Mouse (Mus musculus) c-Kit-positive CD71-positive TER-119-positive erythroid progenitor cells, embryonic 14.5 days (primary cell): ENCODE measurements at regions not wholly inside any gene's neighbourhood (a gene's known extent, or its start where the extent isn't known, plus 50 kb on each side); places are given as distances from the start of the nearest gene placed in this dataset.

ENCODE experiments used
- DNase-seq: peaks from one replicate; pipeline ENCODE4 v3.0.0-alpha.2; 2013; ENCODE audit warnings: low spot score

GRCm38 (mm10) chr16:75663871-75664270 is 71.2 kb downstream of the Rbm11 start:
- no peak for DNase-seq

GRCm38 (mm10) chr16:75667589-75667988 is 74.9 kb downstream of the Rbm11 start:
- DNase-seq, result no peak

GRCm38 (mm10) chr16:75672112-75672511 is 79.5 kb downstream of the Rbm11 start:
- DNase-seq, result no peak

- DNase-seq, result peak; percentile 44
Measured at GRCm38 (mm10) chr16:75675871-75676270, 83.2 kb downstream of the Rbm11 start.

- no peak for DNase-seq
Measured at GRCm38 (mm10) chr16:75677180-75677579, 84.5 kb downstream of the Rbm11 start.
